ENCODE assay signal across 11 mouse cellular contexts in the genomic region with DNA sequence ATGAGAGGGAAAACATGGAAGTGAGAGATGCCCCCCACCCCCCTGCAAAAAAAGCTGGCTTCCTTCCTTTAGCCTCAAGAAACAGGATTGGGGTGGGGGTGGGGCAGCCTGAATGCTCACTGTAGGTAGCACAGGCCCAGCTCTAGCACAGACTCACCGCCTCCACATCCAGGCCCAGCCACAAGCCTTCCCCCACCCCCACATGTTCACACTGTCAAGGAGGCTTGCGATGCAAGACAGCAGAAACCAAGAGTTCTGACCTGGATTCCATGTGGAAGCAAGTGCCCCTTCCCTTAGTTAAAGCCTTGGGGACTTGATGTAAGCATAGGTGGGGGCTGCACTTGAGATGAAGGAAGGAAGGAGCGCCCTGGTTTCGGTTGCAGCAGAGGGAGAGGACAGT. TPM values are rescaled to one million over a fixed set of nuclear protein-coding genes. Genes with fewer than 3 reads are reported as not detected.
DNase-seq lines count a peak whose midpoint lies in the region; ATAC-seq lines count a peak whose summit lies in the region.
"Had no signal": no experiment of that assay in that cellular context is flagged by ENCODE, and none has a peak within 500 bp of the region (broad histone marks: within the 10 kb centered on the region; RNA-seq: fewer than 3 reads in every experiment).

No protein-coding gene starts in this region.

- 33% methylated on average over 4 of the region's 4 CpGs for WGBS in kidney, embryonic 15.5 days
- WGBS in limb, embryonic 10.5 days = 52% methylated on average over 4 of the region's 4 CpGs

- H3K4me3 ChIP-seq in kidney, embryonic 15.5 days (replicated peaks) = no peak overlapping the region
- H3K4me3 ChIP-seq in limb, embryonic 10.5 days = no peak overlapping the region
- H3K4me3 ChIP-seq: erythroblast, embryonic 14.5 days had no signal

- no peaks in the 10 kb centered on the region for H3K36me3 ChIP-seq in kidney, embryonic 15.5 days
- H3K36me3 ChIP-seq in limb, embryonic 10.5 days = no peaks in the 10 kb centered on the region

- ATAC-seq in kidney, embryonic 15.5 days (replicated peaks; ENCODE audit: low FRiP score) = peak; percentile 81
- no peak for ATAC-seq in inflammation-experienced regulatory T-cells, adult 6 months

- H3K9ac ChIP-seq in kidney, embryonic 15.5 days = peak overlapping the region; percentile 3; the same call in 1 of the 2 replicates

- no peaks in the 10 kb centered on the region for H3K27me3 ChIP-seq in kidney, embryonic 15.5 days
- no peaks in the 10 kb centered on the region for H3K27me3 ChIP-seq in limb, embryonic 10.5 days (ENCODE audit: low read depth, poor library complexity, severe bottlenecking)

- no peaks in the 10 kb centered on the region for H3K9me3 ChIP-seq in kidney, embryonic 15.5 days (replicated peaks)
- no peaks in the 10 kb centered on the region for H3K9me3 ChIP-seq in limb, embryonic 10.5 days (replicated peaks)

- H3K4me2 ChIP-seq in kidney, embryonic 15.5 days = 0 out of 2 replicates have a peak overlapping the region, but pooled peaks have one; percentile 14

- H3K4me1 ChIP-seq in kidney, embryonic 15.5 days = peaks cover 40% of the 10 kb centered on the region
- peaks cover 34% of the 10 kb centered on the region for H3K4me1 ChIP-seq in limb, embryonic 10.5 days

- DNase-seq in embryo, embryonic 10.5 days (ENCODE audit: low spot score) = peak; percentile 56
- no peak for DNase-seq in embryo, embryonic 10 days (ENCODE audit: low spot score)
- DNase-seq in kidney, postnatal 36 days = no peak
- DNase-seq in CD4-positive, CD25-positive, alpha-beta regulatory T cell, adult 2 months (ENCODE audit: low read depth, low spot score) = peak; percentile 33
- DNase-seq in limb, embryonic 10.5 days (ENCODE audit: low spot score) = no peak
- no peak for DNase-seq in Muller cell, postnatal 12 days (ENCODE audit: inconsistent ontology term)
- DNase-seq: layer of hippocampus, postnatal 36 days had no signal

- H3K27ac ChIP-seq in kidney, embryonic 15.5 days = peak overlapping the region; percentile 67
- H3K27ac ChIP-seq in limb, embryonic 10.5 days = peak overlapping the region; percentile 81

RNA-seq across cellular contexts. Expression of a gene that starts 22.8 kb away (rescaled TPM):
- polyA plus RNA-seq in kidney, embryonic 15.5 days (2015; fragmentation: Nextera tagmentation; extraction: Ambion mirVana) = not detected in 2 replicates
- polyA plus RNA-seq in limb, embryonic 10.5 days (2016; fragmentation: Nextera tagmentation; extraction: Ambion mirVana) = not detected in 2 replicates
- not detected for polyA plus RNA-seq in inflammation-experienced regulatory T-cells, adult 6 months (2017; shearing (Covaris generic))
- polyA plus RNA-seq: erythroblast, embryonic 14.5 days; gonadal fat pad, adult 2 months had no signal

Comparison
In these comparisons a context has a peak if more than half of its experiments do, and no peak if none do; other contexts are left out.
1. DNase-seq: peak in embryo, embryonic 10.5 days (single experiment) and CD4-positive, CD25-positive, alpha-beta regulatory T cell, adult 2 months (single experiment); none in embryo, embryonic 10 days (single experiment), kidney, postnatal 36 days (0 of 2), limb, embryonic 10.5 days (single experiment) and Muller cell, postnatal 12 days (single experiment).